Mouse (Mus musculus): ENCODE results near the gene Nr5a2. TPM values are rescaled to one million over a fixed set of nuclear protein-coding genes. Genes with fewer than 3 reads are reported as not detected.
"Not testable (repeated sequence)": the region's sequence is repeated elsewhere in the genome, so short reads cannot be mapped to it uniquely, and the experiment has no call there.

Gene Nr5a2
- total RNA-seq, 2 experiments from 2014 or later = 6.1 to 7.6 TPM

DNA sequence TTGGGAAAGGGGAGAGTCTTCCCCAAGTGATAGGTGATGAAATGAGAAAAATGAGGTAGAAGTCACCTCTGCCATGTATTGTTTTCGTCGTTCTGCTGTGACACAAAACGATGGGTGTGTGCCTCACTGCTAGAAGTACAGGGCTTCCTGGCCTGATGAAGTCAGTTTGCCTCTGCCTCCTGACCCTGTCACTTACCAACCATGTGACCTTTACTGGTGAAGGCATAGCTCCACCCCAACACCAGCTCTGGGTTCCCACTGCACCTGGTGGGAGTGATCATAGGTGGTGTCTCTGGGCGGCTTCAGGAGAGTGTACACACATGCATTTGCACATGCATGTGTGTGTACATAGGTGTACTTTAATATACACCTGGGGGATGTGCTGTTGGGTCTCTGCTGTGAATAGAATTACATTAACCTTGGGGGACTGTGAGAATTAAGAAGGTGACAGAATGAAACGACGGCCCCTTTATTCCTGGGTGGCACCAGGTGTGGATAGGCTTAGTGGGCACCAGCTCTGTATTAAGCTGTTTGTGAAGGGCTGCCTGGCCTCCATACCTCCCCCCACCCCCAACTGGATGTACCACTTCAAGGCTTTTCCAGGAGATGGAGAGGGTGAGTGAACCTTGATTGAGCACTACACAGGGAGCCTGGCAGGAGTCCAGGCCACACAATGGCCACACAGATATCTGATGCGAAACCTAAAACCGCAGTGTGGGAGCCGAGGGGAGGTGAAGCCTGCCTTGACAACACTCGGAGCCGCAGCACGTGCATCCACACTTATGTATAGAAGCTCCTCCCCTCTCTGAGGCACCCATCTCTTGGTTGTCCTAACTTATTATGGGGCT is 127.7 kb downstream of the Nr5a2 start:
- DNase-seq = peak; percentile 10

DNA sequence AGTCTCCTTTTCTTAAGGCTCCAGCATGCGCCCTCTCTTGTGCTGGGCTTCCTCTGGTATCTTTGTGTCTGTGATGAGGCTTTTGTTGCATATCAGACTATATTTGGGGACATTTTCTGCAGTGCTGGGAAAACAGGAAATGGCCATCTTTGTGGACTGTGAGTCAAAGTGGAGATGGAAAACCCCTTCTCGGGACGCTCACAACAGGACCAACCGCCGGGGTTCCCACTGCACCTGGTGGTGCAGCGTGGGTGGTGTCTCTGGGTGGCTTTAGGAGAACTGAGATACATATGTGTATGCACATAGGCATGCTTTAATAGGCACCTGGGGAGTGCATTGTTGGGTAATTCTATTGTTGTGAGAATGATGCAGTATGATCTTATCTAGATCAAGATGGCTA is 129.3 kb downstream of the Nr5a2 start:
- no peak for DNase-seq

DNA sequence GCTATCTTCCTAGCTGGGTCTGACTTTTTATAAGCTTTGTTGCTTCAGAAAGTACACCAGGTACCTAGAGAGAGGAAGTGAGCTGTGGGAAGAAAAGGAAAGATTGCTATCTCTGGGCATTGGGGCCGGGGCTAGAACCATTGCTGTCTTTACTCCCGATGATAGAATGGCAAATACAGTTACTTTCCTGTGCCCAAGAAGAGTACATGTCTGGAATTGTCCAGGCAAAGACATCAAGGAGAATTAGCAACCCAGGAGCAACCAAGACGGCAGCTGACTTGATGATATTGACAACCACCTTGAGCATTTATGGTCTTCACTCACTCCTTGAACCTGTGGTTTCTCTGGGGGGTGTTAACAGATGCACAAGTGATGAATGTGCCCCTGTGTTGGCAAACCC is 130.3 kb downstream of the Nr5a2 start:
- DNase-seq = no peak

DNA sequence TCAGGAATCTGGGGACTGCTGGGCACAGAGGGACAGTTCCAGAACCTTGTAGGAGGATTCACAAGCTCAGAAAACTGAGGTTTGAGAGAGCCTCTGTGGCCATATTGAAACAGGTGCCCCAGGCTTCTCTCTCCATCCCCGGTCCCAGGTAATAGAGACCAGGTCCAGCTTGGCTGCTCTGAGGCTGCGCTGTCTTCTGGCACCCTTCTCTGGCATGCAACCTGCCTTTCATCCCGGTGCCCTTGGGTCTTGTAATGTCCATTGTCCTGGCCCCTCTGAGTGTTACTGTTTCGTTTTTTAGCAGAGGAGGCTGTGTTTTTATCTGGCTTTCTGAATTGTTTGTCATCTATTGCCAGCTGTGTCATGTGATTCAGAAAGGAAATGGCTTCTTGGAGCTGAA is 136.4 kb downstream of the Nr5a2 start:
- no peak for DNase-seq

DNA sequence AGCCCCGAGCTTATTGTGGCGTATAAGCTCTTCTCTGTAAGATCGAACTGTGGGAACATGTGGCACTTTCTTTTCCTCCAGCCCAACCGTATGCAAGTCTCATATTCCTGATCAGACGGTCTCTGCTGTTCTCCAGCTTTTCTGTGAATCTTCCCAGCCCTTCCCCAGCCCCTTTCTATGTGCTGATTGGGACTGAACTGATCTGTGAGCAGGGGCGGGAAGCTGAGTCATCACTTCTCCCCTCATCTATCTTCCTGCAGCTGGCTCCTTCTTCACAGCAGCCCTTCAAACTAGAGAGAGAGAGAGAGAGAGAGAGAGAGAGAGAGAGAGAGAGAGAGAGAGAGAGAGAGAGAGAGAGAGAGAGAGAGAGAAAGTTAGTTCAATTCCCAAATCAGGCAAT is 159.6 kb downstream of the Nr5a2 start:
- no peak for DNase-seq

DNA sequence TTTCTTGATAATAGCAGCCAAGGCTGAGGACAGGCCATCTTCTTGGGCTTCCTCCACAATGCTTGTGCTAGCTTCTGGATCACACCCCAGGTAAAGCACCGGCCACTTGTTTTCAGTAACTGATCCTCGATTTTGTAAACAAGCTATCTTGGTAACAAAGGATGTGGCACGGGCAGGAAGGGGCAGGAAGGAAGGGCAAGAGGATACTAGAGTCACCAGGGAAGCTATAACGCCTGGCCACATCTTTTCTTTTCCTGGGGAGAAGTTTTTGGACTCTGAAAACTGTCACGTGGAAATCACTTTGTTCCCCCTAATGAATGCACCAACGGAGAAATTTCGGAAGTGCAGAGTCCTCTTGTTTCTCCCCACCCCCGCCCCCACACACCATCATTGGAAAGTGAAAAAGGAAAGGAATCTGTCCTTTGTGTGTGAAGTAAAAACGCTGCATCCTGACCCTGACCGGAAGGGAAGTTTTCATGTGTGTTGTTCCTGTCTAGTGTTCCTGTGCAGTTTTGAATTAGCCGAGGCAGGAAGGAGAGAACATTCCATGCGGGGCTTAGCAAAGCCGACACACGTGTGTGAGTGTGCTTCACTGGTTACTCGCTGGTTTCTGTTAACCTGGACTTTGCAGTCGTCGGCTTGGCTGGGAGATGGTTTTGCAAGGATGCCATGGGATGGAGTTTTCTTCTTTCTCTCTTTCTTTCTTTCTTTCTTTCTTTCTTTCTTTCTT is 163.7 kb downstream of the Nr5a2 start:
- no peak for DNase-seq

DNA sequence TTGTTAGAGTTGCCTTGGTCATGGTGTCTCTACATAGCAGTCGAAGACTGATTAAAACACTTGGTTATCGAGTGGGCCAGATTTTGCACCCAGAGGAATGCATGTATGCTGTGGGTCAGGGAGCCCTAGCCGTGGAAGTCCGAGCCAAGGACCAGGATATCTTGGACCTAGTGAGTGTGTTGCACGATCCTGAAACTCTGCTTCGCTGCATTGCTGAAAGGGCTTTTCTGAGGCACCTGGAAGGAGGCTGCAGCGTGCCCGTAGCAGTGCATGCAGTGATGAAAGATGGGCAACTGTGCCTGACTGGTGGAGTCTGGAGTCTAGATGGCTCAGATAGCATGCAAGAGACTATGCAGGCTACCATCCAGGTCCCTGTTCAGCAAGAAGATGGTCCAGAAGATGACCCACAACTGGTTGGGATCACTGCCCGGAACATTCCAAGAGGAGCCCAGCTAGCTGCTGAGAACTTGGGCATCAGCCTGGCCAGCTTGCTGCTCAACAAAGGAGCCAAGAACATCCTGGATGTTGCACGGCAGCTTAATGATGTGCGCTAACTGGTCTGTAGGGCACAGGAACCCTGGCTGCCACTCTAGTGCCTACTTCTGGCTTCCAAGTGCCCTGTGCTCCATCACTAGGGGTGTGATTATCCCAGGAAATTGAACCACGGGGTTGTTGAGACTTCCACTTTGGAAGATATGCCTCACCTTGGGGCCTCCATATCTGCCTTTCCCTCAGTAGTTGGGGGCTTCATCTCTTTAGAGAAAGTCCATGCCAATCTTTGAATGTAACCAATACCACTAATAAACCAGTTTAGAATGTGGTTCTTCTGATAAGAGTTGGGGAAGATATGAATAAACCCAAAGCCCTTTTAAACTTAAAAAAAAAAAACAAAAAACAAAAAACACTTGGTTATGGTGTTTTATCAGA is 167.0 kb downstream of the Nr5a2 start:
- not testable (repeated sequence) for DNase-seq
